Mouse (Mus musculus): Measurements from ENCODE around the gene Apmap.

GRCm38 (mm10) chr2:150643726-150644415 lies 35.5 kb upstream of the Apmap start:
- TF ChIP-seq CTCF (IDR thresholded peaks at IDR 0.05) (no peak), EP300 (IDR thresholded peaks at IDR 0.05; ENCODE audit: insufficient read depth, low read depth, low read length) (no peak), POLR2A (IDR thresholded peaks at IDR 0.05; ENCODE audit: insufficient read depth, low read depth, low read length) (no peak)

Measured in heart, adult 2 months (tissue).